Mouse (Mus musculus): ENCODE results near the gene Timm44. TPM values are rescaled to one million over a fixed set of nuclear protein-coding genes. Genes with fewer than 3 reads are reported as not detected.

Timm44 gene
- total and polyA plus RNA-seq, 3 experiments = 174 to 199 TPM; not detected in 1

DNA sequence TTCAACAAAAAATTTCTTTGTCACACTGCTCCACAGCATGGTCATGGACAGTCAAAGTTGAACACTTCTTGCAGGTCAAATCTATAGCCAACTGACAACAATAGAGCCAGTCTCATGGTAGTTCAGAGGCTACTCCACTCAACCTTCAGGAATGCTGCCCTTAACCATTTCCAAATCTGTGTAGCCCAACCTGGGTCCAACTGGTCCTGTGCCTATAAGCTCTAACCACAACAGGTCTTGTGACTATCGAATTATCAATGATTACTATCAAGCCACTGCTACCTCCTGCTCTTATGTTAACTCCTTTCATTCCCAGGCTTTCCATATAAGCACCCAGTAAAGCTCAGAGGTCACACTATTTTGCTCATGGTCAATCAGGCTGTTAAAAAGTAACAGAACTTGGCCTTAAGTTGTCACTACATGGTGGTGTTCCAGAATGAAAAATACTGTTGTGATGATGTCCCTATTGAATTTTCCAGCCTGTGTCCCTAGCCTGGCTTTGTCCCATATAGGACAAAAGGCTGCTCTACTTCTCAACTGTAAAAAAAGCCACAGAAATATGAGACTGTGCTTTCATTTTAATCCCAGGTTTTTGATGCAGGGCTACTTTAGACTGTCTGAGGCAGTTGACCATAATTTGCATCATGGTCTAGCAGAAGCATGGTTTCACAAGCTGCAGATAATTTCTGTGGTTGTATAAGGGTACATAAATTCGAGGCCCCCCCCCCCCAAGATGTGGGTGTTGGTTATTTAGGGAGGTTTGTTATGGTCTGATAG is 43.3 kb upstream of the Timm44 start (continued):
- no peak for TF ChIP-seq ZNF384 (IDR thresholded peaks at IDR 0.05; ENCODE audit: low read depth, low read length)
- TF ChIP-seq MAZ (IDR thresholded peaks at IDR 0.05; ENCODE audit: low read depth, low read length) = no peak
- TF ChIP-seq MYB (IDR thresholded peaks at IDR 0.05; ENCODE audit: low read depth, low read length) = no peak
- TF ChIP-seq POLR2AphosphoS5 (IDR thresholded peaks at IDR 0.05; ENCODE audit: borderline replicate concordance, low read depth, low read length) = no peak
- no peak for TF ChIP-seq KAT2A (conservative IDR thresholded peaks at IDR 0.05; ENCODE audit: low read depth, low read length)
- no peak for TF ChIP-seq USF1 (IDR thresholded peaks at IDR 0.05; ENCODE audit: low read depth, low read length)
- no peak for TF ChIP-seq NELFE (IDR thresholded peaks at IDR 0.05; ENCODE audit: low read depth, low read length)

DNA sequence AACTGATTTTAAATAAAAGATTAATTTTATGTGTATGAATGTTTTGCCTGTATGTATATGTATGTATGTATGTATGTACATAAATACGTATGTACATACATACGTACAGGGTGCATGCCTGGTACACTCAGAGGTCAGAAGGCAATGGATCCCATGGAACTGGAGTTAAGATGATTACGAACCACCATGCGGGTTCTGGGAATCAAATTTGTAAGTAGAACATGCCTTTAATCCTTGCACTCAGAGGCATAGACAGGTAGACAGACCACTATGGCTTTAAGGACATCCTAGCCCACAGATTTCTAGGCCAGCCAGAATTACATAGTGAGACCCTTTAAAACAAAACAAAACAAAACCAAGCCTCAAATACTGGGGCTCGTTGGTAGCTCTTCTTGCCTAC is 42.4 kb upstream of the Timm44 start:
- TF ChIP-seq POLR2AphosphoS2 (IDR thresholded peaks at IDR 0.05; ENCODE audit: low read length) (no peak), ZMIZ1 (IDR thresholded peaks at IDR 0.05; ENCODE audit: low read depth, low read length) (no peak), ZC3H11A (IDR thresholded peaks at IDR 0.05; ENCODE audit: low read depth, low read length) (no peak), MAX (IDR thresholded peaks at IDR 0.05; ENCODE audit: low read length) (no peak), MEF2A (IDR thresholded peaks at IDR 0.05; ENCODE audit: extremely low read depth, insufficient replicate concordance, low read depth, low read length, poor library complexity, severe bottlenecking) (no peak), TAL1 (IDR thresholded peaks at IDR 0.05; ENCODE audit: low read length) (no peak), RCOR1 (IDR thresholded peaks at IDR 0.05; ENCODE audit: low read depth, low read length) (no peak)
- Histone ChIP-seq H3K36me3 (ENCODE audit: control insufficient read depth in 1 of 2, insufficient read depth in 2 of 2, low read length in 2 of 2) (peaks cover 40 to 54% of the 10 kb centered on the region in 2 experiments), H3K27ac (ENCODE audit: control insufficient read depth, low read depth, low read length) (no peak overlapping the region), H3K79me2 (ENCODE audit: control insufficient read depth, insufficient read depth, low read length, poor library complexity) (peaks cover 87% of the 10 kb centered on the region), H3K9ac (ENCODE audit: control insufficient read depth, low read depth, low read length, poor library complexity, severe bottlenecking) (no peak overlapping the region), H3K4me1 (ENCODE audit: control insufficient read depth in 1 of 2, insufficient read depth in 2 of 2, low read length in 2 of 2) (peaks cover 16 to 20% of the 10 kb centered on the region in 2 experiments), H3K4me3 (ENCODE audit: control insufficient read depth in 1 of 2, insufficient read depth in 1 of 2, low read depth in 2 of 2, low read length in 2 of 2) (no peak overlapping the region), H3K27me3 (ENCODE audit: control insufficient read depth in 1 of 2, insufficient read depth in 2 of 2, low read length in 2 of 2) (no peaks in the 10 kb centered on the region), H3K9me3 (replicated peaks; ENCODE audit: insufficient read depth, low read length) (no peaks in the 10 kb centered on the region)
- DNase-seq (ENCODE audit: low read depth, low spot score) = no peak

DNA sequence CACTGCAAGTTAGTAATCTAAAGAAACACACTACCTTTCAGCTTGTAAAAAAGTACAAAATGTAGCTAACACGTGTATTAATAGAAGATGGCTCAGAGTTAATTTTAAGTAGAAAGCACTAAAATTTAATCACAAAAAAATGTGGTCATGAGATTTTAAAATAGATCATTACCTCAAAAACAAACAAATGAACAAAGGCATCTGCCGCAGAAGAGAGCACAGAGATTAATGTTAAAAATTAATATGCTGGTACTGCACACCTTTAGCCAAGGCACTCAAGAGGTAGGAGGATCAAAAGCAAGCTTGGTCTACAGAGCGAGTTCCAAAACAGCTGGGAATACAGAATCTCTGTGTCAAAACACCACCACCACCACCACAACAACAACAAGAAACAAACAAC is 39.1 kb upstream of the Timm44 start:
- DNase-seq (ENCODE audit: low read depth, low spot score) = no peak
- peaks cover 9 to 15% of the 10 kb centered on the region in 2 experiments for H3K4me1 ChIP-seq (ENCODE audit: control insufficient read depth in 1 of 2, insufficient read depth in 2 of 2, low read length in 2 of 2)

More for the DNA sequence above, 39.1 kb upstream of the Timm44 start:
- Histone ChIP-seq H3K79me2 (ENCODE audit: control insufficient read depth, insufficient read depth, low read length, poor library complexity) (peaks cover 68% of the 10 kb centered on the region), H3K9ac (ENCODE audit: control insufficient read depth, low read depth, low read length, poor library complexity, severe bottlenecking) (no peak overlapping the region), H3K4me3 (ENCODE audit: control insufficient read depth in 1 of 2, insufficient read depth in 1 of 2, low read depth in 2 of 2, low read length in 2 of 2) (no peak overlapping the region), H3K27ac (ENCODE audit: control insufficient read depth, low read depth, low read length) (no peak overlapping the region), H3K27me3 (ENCODE audit: control insufficient read depth in 1 of 2, insufficient read depth in 2 of 2, low read length in 2 of 2) (no peaks in the 10 kb centered on the region), H3K9me3 (replicated peaks; ENCODE audit: insufficient read depth, low read length) (no peaks in the 10 kb centered on the region), H3K36me3 (ENCODE audit: control insufficient read depth in 1 of 2, insufficient read depth in 2 of 2, low read length in 2 of 2) (peaks cover 38 to 42% of the 10 kb centered on the region in 2 experiments)
- TF ChIP-seq NELFE (IDR thresholded peaks at IDR 0.05; ENCODE audit: low read depth, low read length) (no peak), GABPA (IDR thresholded peaks at IDR 0.05; ENCODE audit: low read depth, low read length) (no peak), ZC3H11A (IDR thresholded peaks at IDR 0.05; ENCODE audit: low read depth, low read length) (no peak), E2F4 (IDR thresholded peaks at IDR 0.05; ENCODE audit: borderline replicate concordance, low read depth, low read length) (no peak), EP300 (IDR thresholded peaks at IDR 0.05; ENCODE audit: low read depth in 1 of 2, low read length in 2 of 2) (no peak), MAX (IDR thresholded peaks at IDR 0.05; ENCODE audit: low read length) (no peak), UBTF (IDR thresholded peaks at IDR 0.05; ENCODE audit: borderline replicate concordance, insufficient read depth, low read depth, low read length) (no peak)
